Mouse (Mus musculus): Measurements from ENCODE around the gene H2al2a. TPM values are rescaled to one million over a fixed set of nuclear protein-coding genes. Genes with fewer than 3 reads are reported as not detected.
A peak's percentile ranks its signal among the peaks of the same experiment; 100 is the strongest.
"Not testable (repeated sequence)": the region's sequence is repeated elsewhere in the genome, so short reads cannot be mapped to it uniquely, and the experiment has no call there.

H2al2a gene
- polyA plus RNA-seq, 1 experiment, result 553 TPM

DNA sequence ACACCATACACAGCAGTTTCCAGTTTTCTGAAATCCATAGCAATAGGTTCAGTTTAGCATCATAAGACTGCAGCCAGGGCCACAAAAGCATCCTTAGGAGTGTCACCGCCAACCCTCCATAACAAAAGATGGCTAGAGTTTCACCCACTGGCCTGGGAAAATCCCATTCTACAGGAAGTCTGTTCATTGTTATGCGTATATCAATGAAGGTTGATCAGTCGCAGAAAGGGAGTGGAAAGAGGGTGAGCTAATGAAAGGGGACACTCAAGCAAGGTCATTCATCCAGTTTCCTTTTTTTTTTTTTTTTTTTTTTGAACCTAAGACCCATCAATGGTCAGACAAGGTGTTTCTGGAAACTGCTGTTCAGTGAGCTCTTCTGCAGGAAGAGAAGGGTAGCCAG lies 7.6 kb downstream of the H2al2a start:
- Histone ChIP-seq H3K27ac (ENCODE audit: control insufficient read depth, insufficient read depth, low read depth, low read length) (no peak overlapping the region), H3K4me1 (ENCODE audit: control insufficient read depth, insufficient read depth, low read length) (no peaks in the 10 kb centered on the region), H3K4me3 (ENCODE audit: control insufficient read depth, low read depth, low read length) (no peak overlapping the region), H3K36me3 (ENCODE audit: control insufficient read depth, insufficient read depth, low read length) (no peaks in the 10 kb centered on the region), H3K27me3 (ENCODE audit: control insufficient read depth, insufficient read depth, low read length) (no peaks in the 10 kb centered on the region)
- TF ChIP-seq CTCF (IDR thresholded peaks at IDR 0.05; ENCODE audit: control insufficient read depth, insufficient read depth, insufficient replicate concordance, low read depth, low read length) (no peak), POLR2A (IDR thresholded peaks at IDR 0.05; ENCODE audit: control insufficient read depth, low read depth, low read length) (no peak)

DNA sequence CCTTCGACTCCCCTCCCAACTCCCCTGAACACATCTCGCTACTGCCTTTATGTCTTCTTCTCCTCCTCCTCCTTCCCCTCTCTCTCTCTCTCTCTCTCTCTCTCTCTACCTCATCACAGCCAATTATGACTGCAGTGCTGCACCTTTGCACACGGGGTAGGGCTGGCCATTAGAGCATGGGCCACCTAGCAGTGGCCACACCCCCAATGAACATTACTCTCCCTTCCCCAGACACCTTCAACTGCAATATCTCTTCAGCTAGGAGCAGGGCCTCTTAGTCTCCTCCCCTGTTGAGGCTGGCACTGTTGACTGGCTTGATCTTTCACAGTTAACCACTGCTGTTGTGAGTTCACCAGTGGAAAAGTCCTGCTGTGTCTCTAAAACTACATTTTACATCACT lies 10.1 kb downstream of the H2al2a start:
- no peaks in the 10 kb centered on the region for H3K27me3 ChIP-seq (ENCODE audit: control insufficient read depth, insufficient read depth, low read length)
- no peak; the same call in 1 of the 2 replicates for TF ChIP-seq POLR2A (IDR thresholded peaks at IDR 0.05; ENCODE audit: control insufficient read depth, low read depth, low read length)
- no peak for TF ChIP-seq CTCF (IDR thresholded peaks at IDR 0.05; ENCODE audit: control insufficient read depth, insufficient read depth, insufficient replicate concordance, low read depth, low read length)
- H3K4me3 ChIP-seq (ENCODE audit: control insufficient read depth, low read depth, low read length), result no peak overlapping the region
- H3K4me1 ChIP-seq (ENCODE audit: control insufficient read depth, insufficient read depth, low read length), result no peaks in the 10 kb centered on the region
- H3K36me3 ChIP-seq (ENCODE audit: control insufficient read depth, insufficient read depth, low read length), result no peaks in the 10 kb centered on the region
- no peak overlapping the region for H3K27ac ChIP-seq (ENCODE audit: control insufficient read depth, insufficient read depth, low read depth, low read length)

DNA sequence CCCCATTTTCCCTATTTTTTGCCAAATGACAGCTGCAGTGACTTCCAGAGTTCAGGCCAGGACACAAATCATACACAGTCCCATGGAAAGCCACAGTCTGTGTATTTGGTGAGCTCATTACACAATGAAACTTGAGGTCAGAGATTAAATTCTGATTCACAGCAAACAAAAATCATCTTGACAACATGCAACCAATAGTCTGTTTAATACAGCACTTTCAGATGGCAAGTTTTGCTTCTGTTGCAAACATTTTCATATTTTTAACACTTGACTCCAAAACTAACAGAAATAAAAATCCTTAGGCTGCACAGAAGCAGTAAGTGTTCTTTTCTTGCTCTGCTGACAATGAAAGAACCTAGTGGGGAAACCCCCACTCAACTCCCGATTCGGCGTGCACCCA lies 12.0 kb downstream of the H2al2a start:
- Histone ChIP-seq H3K27me3 (ENCODE audit: control insufficient read depth, insufficient read depth, low read length) (no peaks in the 10 kb centered on the region), H3K4me3 (ENCODE audit: control insufficient read depth, low read depth, low read length) (no peak overlapping the region), H3K36me3 (ENCODE audit: control insufficient read depth, insufficient read depth, low read length) (no peaks in the 10 kb centered on the region), H3K27ac (ENCODE audit: control insufficient read depth, insufficient read depth, low read depth, low read length) (no peak overlapping the region), H3K4me1 (ENCODE audit: control insufficient read depth, insufficient read depth, low read length) (no peaks in the 10 kb centered on the region)
- TF ChIP-seq POLR2A (IDR thresholded peaks at IDR 0.05; ENCODE audit: control insufficient read depth, low read depth, low read length), result no peak
- no peak for TF ChIP-seq CTCF (IDR thresholded peaks at IDR 0.05; ENCODE audit: control insufficient read depth, insufficient read depth, insufficient replicate concordance, low read depth, low read length)

DNA sequence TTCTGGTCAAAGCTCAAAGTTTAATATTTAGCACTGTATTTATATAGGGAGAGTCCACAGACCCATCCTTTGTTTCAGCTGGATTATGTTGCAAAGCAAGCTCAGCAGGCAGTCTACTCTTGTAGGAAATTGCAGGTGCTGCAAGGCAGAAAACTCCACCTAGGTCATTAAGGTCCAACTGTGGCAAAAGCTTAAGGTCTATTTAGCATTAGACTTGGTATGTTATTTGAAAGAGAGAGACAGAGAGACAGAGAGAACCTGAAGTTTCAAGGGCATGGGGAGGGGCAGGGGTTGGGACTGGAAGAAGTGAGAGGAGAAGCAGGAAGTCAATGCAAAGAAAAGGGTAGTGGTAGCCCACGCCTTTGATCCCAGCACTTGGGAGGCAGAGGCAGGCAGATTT lies 14.0 kb downstream of the H2al2a start:
- Histone ChIP-seq H3K27me3 (ENCODE audit: control insufficient read depth, insufficient read depth, low read length) (no peaks in the 10 kb centered on the region), H3K4me3 (ENCODE audit: control insufficient read depth, low read depth, low read length) (no peak overlapping the region), H3K36me3 (ENCODE audit: control insufficient read depth, insufficient read depth, low read length) (no peaks in the 10 kb centered on the region), H3K27ac (ENCODE audit: control insufficient read depth, insufficient read depth, low read depth, low read length) (no peak overlapping the region), H3K4me1 (ENCODE audit: control insufficient read depth, insufficient read depth, low read length) (no peaks in the 10 kb centered on the region)
- TF ChIP-seq POLR2A (IDR thresholded peaks at IDR 0.05; ENCODE audit: control insufficient read depth, low read depth, low read length) (no peak), CTCF (IDR thresholded peaks at IDR 0.05; ENCODE audit: control insufficient read depth, insufficient read depth, insufficient replicate concordance, low read depth, low read length) (no peak)

DNA sequence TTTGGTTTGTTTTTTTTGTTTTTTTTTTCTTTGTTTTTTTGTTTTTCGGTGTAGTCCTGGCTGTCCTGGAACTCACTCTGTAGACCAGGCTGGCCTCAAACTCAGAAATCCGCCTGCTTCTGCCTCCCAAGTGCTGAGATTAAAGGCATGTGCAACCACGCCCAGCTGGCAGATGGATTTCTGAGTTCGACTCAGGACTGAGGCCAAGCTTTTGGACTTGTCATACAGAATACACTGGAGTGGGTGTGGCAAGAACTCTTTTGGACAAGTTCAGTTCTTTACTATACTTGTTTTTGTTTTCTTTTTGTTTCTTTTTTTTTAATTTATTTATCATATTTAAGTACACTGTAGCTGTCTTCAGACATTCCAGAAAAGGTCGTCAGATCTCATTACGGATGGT lies 18.1 kb downstream of the H2al2a start:
- H3K4me1 ChIP-seq (ENCODE audit: control insufficient read depth, insufficient read depth, low read length), result no peaks in the 10 kb centered on the region
- H3K27ac ChIP-seq (ENCODE audit: control insufficient read depth, insufficient read depth, low read depth, low read length), result no peak overlapping the region
- H3K36me3 ChIP-seq (ENCODE audit: control insufficient read depth, insufficient read depth, low read length), result no peaks in the 10 kb centered on the region
- H3K4me3 ChIP-seq (ENCODE audit: control insufficient read depth, low read depth, low read length), result no peak overlapping the region
- H3K27me3 ChIP-seq (ENCODE audit: control insufficient read depth, insufficient read depth, low read length), result no peaks in the 10 kb centered on the region
- TF ChIP-seq CTCF (IDR thresholded peaks at IDR 0.05; ENCODE audit: control insufficient read depth, insufficient read depth, insufficient replicate concordance, low read depth, low read length) (no peak), POLR2A (IDR thresholded peaks at IDR 0.05; ENCODE audit: control insufficient read depth, low read depth, low read length) (no peak)

DNA sequence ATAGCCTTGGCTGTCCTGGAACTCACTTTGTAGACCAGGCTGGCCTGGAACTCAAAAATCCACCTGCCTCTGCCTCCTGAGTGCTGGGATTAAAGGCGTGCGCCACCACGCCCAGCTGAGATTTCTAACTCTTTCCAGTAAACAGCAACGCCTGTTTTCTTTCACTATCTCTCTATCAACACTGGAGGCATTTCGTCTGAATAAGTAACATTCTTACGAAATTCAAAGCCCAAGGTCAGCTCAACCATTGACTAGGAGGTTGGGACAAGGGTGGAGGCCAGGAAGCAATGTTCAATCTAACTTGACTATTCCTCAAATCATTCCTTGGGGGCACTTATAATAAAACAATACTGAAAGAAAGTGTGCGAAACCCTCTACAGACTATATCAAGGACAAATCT lies 18.5 kb downstream of the H2al2a start:
- not testable (repeated sequence) for H3K27me3 ChIP-seq (ENCODE audit: control insufficient read depth, insufficient read depth, low read length); H3K27ac ChIP-seq (ENCODE audit: control insufficient read depth, insufficient read depth, low read depth, low read length); H3K36me3 ChIP-seq (ENCODE audit: control insufficient read depth, insufficient read depth, low read length); H3K4me3 ChIP-seq (ENCODE audit: control insufficient read depth, low read depth, low read length); H3K4me1 ChIP-seq (ENCODE audit: control insufficient read depth, insufficient read depth, low read length)

DNA sequence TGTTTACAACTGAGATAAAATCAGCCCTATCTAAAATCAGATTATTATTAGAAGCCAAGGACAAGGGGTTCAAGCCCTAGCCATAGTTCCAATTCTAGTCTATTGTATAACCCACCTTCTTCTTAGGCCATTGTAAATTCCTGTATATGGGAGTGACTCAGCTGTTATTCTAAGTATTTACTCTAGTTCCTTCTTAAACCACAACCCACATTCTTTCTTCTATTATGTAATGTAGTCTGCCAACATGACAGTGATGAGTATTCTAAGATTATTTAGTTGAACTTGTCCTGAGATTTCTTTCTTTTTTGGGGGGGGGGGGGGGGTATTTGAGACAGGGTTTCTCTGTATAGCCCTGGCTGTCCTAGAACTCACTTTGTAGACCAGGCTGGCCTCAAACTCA lies 19.1 kb downstream of the H2al2a start:
- not testable (repeated sequence) for H3K36me3 ChIP-seq (ENCODE audit: control insufficient read depth, insufficient read depth, low read length); H3K4me1 ChIP-seq (ENCODE audit: control insufficient read depth, insufficient read depth, low read length); H3K4me3 ChIP-seq (ENCODE audit: control insufficient read depth, low read depth, low read length); H3K27ac ChIP-seq (ENCODE audit: control insufficient read depth, insufficient read depth, low read depth, low read length); H3K27me3 ChIP-seq (ENCODE audit: control insufficient read depth, insufficient read depth, low read length)

DNA sequence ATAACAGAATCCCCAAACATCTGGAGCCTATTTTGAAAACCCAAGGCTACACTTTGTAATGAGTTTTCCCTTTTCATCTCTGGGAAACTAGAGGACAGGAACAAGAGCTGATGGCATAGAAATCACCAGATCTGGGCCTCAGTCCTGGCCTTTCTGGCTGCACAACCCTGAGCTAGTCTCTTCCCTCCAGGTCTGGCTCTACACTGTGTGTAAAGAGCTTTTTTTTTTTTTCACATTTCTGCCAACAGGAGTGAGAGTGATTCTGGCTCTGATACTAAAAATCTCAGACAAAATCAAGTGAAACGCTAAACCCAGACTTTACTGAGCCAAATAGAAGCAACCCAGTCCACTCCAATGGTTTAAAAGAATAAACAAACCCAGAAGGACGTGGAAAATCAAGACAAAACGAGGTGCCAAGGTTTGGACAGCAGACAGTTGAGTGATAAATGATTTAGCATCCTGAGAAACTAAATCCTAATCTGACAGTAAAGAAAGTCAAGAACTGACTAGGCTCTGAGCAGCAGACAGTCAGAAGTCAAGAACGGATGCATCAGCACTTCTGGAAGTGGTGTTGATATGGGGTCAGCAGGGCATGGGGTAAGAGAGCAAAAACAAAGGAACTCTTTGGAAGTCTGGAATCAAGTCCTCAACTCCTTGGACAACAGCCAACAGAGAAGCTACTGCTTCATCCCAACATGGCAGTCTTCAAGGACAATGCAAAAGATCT lies 21.0 kb downstream of the H2al2a start:
- Histone ChIP-seq H3K4me3 (ENCODE audit: control insufficient read depth, low read depth, low read length) (peak overlapping the region; percentile 36; the same call in 1 of the 2 replicates), H3K27me3 (ENCODE audit: control insufficient read depth, insufficient read depth, low read length) (no peaks in the 10 kb centered on the region), H3K36me3 (ENCODE audit: control insufficient read depth, insufficient read depth, low read length) (no peaks in the 10 kb centered on the region), H3K4me1 (ENCODE audit: control insufficient read depth, insufficient read depth, low read length) (no peaks in the 10 kb centered on the region), H3K27ac (ENCODE audit: control insufficient read depth, insufficient read depth, low read depth, low read length) (no peak overlapping the region)
- TF ChIP-seq POLR2A (IDR thresholded peaks at IDR 0.05; ENCODE audit: control insufficient read depth, low read depth, low read length), result no peak

Measured in testis, adult 2 months (tissue).